Mouse (Mus musculus) heart, embryonic 15.5 days (tissue): ENCODE results near the gene Slc39a11. TPM values are rescaled to one million over a fixed set of nuclear protein-coding genes. Genes with fewer than 3 reads are reported as not detected.

ENCODE experiments used
- ATAC-seq: fragments of 200-750 bp; cut with Nextera tagmentation; replicated peaks from 2 replicates; pipeline ENCODE4 v1.8.0; 2017; ENCODE audit warnings: low read depth, moderate TSS enrichment; ENCODE audit not compliant: insufficient number of reproducible peaks, insufficient read depth, low FRiP score
- H3K27ac ChIP-seq: fragments of 300-500 bp; sonication (generic); 2 replicates; pipeline ENCODE4 v1.5.1; 2015; ENCODE audit warnings: mild to moderate bottlenecking, inconsistent platforms
- H3K27me3 ChIP-seq: fragments of 300-500 bp; sonication (generic); 2 replicates; pipeline ENCODE4 v1.6.1; 2015; ENCODE audit warnings: inconsistent platforms
- H3K36me3 ChIP-seq: fragments of 300-500 bp; sonication (generic); 2 replicates; pipeline ENCODE4 v1.6.1; 2015; ENCODE audit warnings: mild to moderate bottlenecking, inconsistent platforms
- H3K4me1 ChIP-seq: fragments of 300-500 bp; sonication (generic); replicated peaks from 2 replicates; pipeline ENCODE4 v1.6.1; 2015; ENCODE audit warnings: inconsistent platforms
- H3K4me2 ChIP-seq: fragments of 300-500 bp; sonication (generic); 2 replicates; pipeline ENCODE4 v1.6.1; 2015; ENCODE audit warnings: inconsistent platforms, mild to moderate bottlenecking, moderate library complexity
- H3K4me3 ChIP-seq: fragments of 300-500 bp; sonication (generic); 2 replicates; pipeline ENCODE4 v1.5.1; 2015; ENCODE audit warnings: mild to moderate bottlenecking, inconsistent platforms
- H3K9ac ChIP-seq: fragments of 300-500 bp; sonication (generic); 2 replicates; pipeline ENCODE4 v1.6.1; 2015; ENCODE audit warnings: mild to moderate bottlenecking, inconsistent platforms
- H3K9me3 ChIP-seq: fragments of 300-500 bp; sonication (generic); replicated peaks from 2 replicates; pipeline ENCODE4 v1.6.1; 2016; ENCODE audit warnings: inconsistent platforms
- WGBS: fragments of 180-500 bp; shearing (Covaris S2); methylation state at CpG from one replicate; pipeline ENCODE4 v1.1.7; 2015; ENCODE audit warnings: mixed read lengths; 5-methylcytosine and 5-hydroxymethylcytosine counted together
- polyA plus RNA-seq: library from polyadenylated mRNA; unstranded; fragments of >200 nt; fragmentation: Nextera tagmentation; extraction: Ambion mirVana; gene quantifications from 2 replicates; pipeline ENCODE4 v1.2.1, GENCODE M21; 2015

Gene Slc39a11
- polyA plus RNA-seq, 1 experiment from 2014 or later, result 13.4 TPM

GRCm38 (mm10) chr11:113537715-113538114 lies 112.2 kb downstream of the Slc39a11 start:
- Histone ChIP-seq H3K27ac (no peak overlapping the region), H3K4me1 (peaks cover 8% of the 10 kb centered on the region; the same call in 1 of the 2 replicates), H3K9me3 (no peaks in the 10 kb centered on the region), H3K27me3 (no peaks in the 10 kb centered on the region), H3K9ac (no peak overlapping the region), H3K4me3 (no peak overlapping the region), H3K4me2 (no peak overlapping the region), H3K36me3 (no peaks in the 10 kb centered on the region)
- ATAC-seq, result no peak
- 79% methylated on average over 7 of the region's 7 CpGs for WGBS

GRCm38 (mm10) chr11:113537199-113537586 lies 112.7 kb downstream of the Slc39a11 start:
- Histone ChIP-seq H3K4me1 (peaks cover 8% of the 10 kb centered on the region; the same call in 1 of the 2 replicates), H3K9ac (no peak overlapping the region), H3K4me2 (no peak overlapping the region), H3K4me3 (no peak overlapping the region), H3K27me3 (no peaks in the 10 kb centered on the region), H3K9me3 (no peaks in the 10 kb centered on the region), H3K27ac (no peak overlapping the region), H3K36me3 (no peaks in the 10 kb centered on the region)
- ATAC-seq, result no peak
- WGBS, result 67% methylated on average over 8 of the region's 8 CpGs

GRCm38 (mm10) chr11:113536308-113537198 lies 113.3 kb downstream of the Slc39a11 start:
- H3K4me3 ChIP-seq, result no peak overlapping the region
- H3K36me3 ChIP-seq, result no peaks in the 10 kb centered on the region
- no peaks in the 10 kb centered on the region for H3K27me3 ChIP-seq
- no peak for ATAC-seq
- H3K9me3 ChIP-seq, result no peaks in the 10 kb centered on the region
- H3K27ac ChIP-seq, result no peak overlapping the region
- no peak overlapping the region for H3K9ac ChIP-seq
- H3K4me1 ChIP-seq, result peaks cover 8% of the 10 kb centered on the region; the same call in 1 of the 2 replicates
- WGBS, result 76% methylated on average over 16 of the region's 16 CpGs
- H3K4me2 ChIP-seq, result no peak overlapping the region

GRCm38 (mm10) chr11:113534341-113534740 lies 115.5 kb downstream of the Slc39a11 start:
- Histone ChIP-seq H3K36me3 (no peaks in the 10 kb centered on the region), H3K4me2 (no peak overlapping the region), H3K27me3 (no peaks in the 10 kb centered on the region), H3K9ac (no peak overlapping the region), H3K27ac (no peak overlapping the region), H3K9me3 (no peaks in the 10 kb centered on the region), H3K4me3 (no peak overlapping the region), H3K4me1 (peaks cover 4% of the 10 kb centered on the region; the same call in 1 of the 2 replicates)
- no peak for ATAC-seq
- 73% methylated on average over 11 of the region's 11 CpGs for WGBS

- Histone ChIP-seq H3K4me1 (peaks cover 3% of the 10 kb centered on the region; the same call in 1 of the 2 replicates), H3K36me3 (no peaks in the 10 kb centered on the region), H3K27ac (no peak overlapping the region), H3K9ac (no peak overlapping the region), H3K4me3 (no peak overlapping the region), H3K27me3 (no peaks in the 10 kb centered on the region), H3K9me3 (no peaks in the 10 kb centered on the region), H3K4me2 (no peak overlapping the region)
- 53% methylated on average over 7 of the region's 7 CpGs for WGBS
- no peak for ATAC-seq
Measured at GRCm38 (mm10) chr11:113533931-113534330, 115.9 kb downstream of the Slc39a11 start.

- no peak overlapping the region for H3K9ac ChIP-seq
- no peak for ATAC-seq
- no peaks in the 10 kb centered on the region for H3K4me1 ChIP-seq
- 94% methylated on average over 3 of the region's 3 CpGs for WGBS
- H3K4me2 ChIP-seq, result no peak overlapping the region
- H3K9me3 ChIP-seq, result no peaks in the 10 kb centered on the region
- H3K4me3 ChIP-seq, result no peak overlapping the region
- no peaks in the 10 kb centered on the region for H3K27me3 ChIP-seq
- no peak overlapping the region for H3K27ac ChIP-seq
- no peaks in the 10 kb centered on the region for H3K36me3 ChIP-seq
Measured at GRCm38 (mm10) chr11:113528391-113528790, 121.5 kb downstream of the Slc39a11 start.

GRCm38 (mm10) chr11:113525731-113526130 lies 124.1 kb downstream of the Slc39a11 start:
- Histone ChIP-seq H3K9me3 (no peaks in the 10 kb centered on the region), H3K4me3 (no peak overlapping the region), H3K36me3 (no peaks in the 10 kb centered on the region), H3K4me2 (no peak overlapping the region), H3K9ac (no peak overlapping the region), H3K4me1 (no peaks in the 10 kb centered on the region), H3K27ac (no peak overlapping the region), H3K27me3 (no peaks in the 10 kb centered on the region)
- WGBS, result 85% methylated on average over 18 of the region's 18 CpGs
- ATAC-seq, result no peak

GRCm38 (mm10) chr11:113522726-113523125 lies 127.2 kb downstream of the Slc39a11 start:
- peaks cover 4% of the 10 kb centered on the region; the same call in 1 of the 2 replicates for H3K4me1 ChIP-seq
- no peak overlapping the region for H3K4me3 ChIP-seq
- no peak overlapping the region for H3K4me2 ChIP-seq
- H3K27ac ChIP-seq, result no peak overlapping the region
- no peaks in the 10 kb centered on the region for H3K36me3 ChIP-seq
- no peaks in the 10 kb centered on the region for H3K27me3 ChIP-seq
- no peaks in the 10 kb centered on the region for H3K9me3 ChIP-seq
- 79% methylated on average over 4 of the region's 4 CpGs for WGBS
- no peak for ATAC-seq
- H3K9ac ChIP-seq, result no peak overlapping the region

GRCm38 (mm10) chr11:113521469-113522190 lies 128.2 kb downstream of the Slc39a11 start:
- 80% methylated on average over 20 of the region's 20 CpGs for WGBS
- H3K4me2 ChIP-seq, result no peak overlapping the region
- no peak overlapping the region for H3K9ac ChIP-seq
- H3K4me1 ChIP-seq, result peaks cover 4% of the 10 kb centered on the region; the same call in 1 of the 2 replicates
- no peaks in the 10 kb centered on the region for H3K27me3 ChIP-seq
- no peak for ATAC-seq
- H3K36me3 ChIP-seq, result no peaks in the 10 kb centered on the region
- no peaks in the 10 kb centered on the region for H3K9me3 ChIP-seq
- H3K4me3 ChIP-seq, result no peak overlapping the region
- H3K27ac ChIP-seq, result no peak overlapping the region

- Histone ChIP-seq H3K9me3 (no peaks in the 10 kb centered on the region), H3K4me3 (no peak overlapping the region), H3K27me3 (no peaks in the 10 kb centered on the region), H3K4me1 (peaks cover 4% of the 10 kb centered on the region; the same call in 1 of the 2 replicates), H3K36me3 (no peaks in the 10 kb centered on the region), H3K9ac (no peak overlapping the region), H3K4me2 (no peak overlapping the region), H3K27ac (no peak overlapping the region)
- 83% methylated on average over 17 of the region's 17 CpGs for WGBS
- no peak for ATAC-seq
Measured at GRCm38 (mm10) chr11:113520851-113521461, 128.9 kb downstream of the Slc39a11 start.

- Histone ChIP-seq H3K27me3 (no peaks in the 10 kb centered on the region), H3K9me3 (no peaks in the 10 kb centered on the region), H3K4me2 (no peak overlapping the region), H3K4me1 (peaks cover 4% of the 10 kb centered on the region; the same call in 1 of the 2 replicates), H3K27ac (no peak overlapping the region), H3K36me3 (no peaks in the 10 kb centered on the region), H3K4me3 (no peak overlapping the region), H3K9ac (no peak overlapping the region)
- 64% methylated on average over 8 of the region's 8 CpGs for WGBS
- ATAC-seq, result no peak
Measured at GRCm38 (mm10) chr11:113520373-113520772, 129.5 kb downstream of the Slc39a11 start.
